Mouse (Mus musculus): ENCODE measurements around the gene Cldn13.

- TF ChIP-seq CTCF (IDR thresholded peaks at IDR 0.05) (no peak), POLR2A (IDR thresholded peaks at IDR 0.05; ENCODE audit: insufficient read depth, low read depth, low read length) (no peak)
Measured at GRCm38 (mm10) chr5:134867320-134868144, 47.8 kb downstream of the Cldn13 start.
